Mouse (Mus musculus) limb, embryonic 10.5 days (tissue): ENCODE measurements around the gene Olfr286. TPM values are rescaled to one million over a fixed set of nuclear protein-coding genes. Genes with fewer than 3 reads are reported as not detected.

Source experiments
- DNase-seq: peaks from one replicate; pipeline ENCODE4 v3.0.0-alpha.2; 2017; ENCODE audit warnings: low spot score
- H3K27ac ChIP-seq: fragments of 300-500 bp; sonication (generic); 2 replicates; pipeline ENCODE4 v1.5.1; 2016; ENCODE audit warnings: mild to moderate bottlenecking
- H3K27me3 ChIP-seq: fragments of 300-500 bp; sonication (generic); 2 replicates; pipeline ENCODE4 v1.6.1; 2016; ENCODE audit warnings: low read depth, mild to moderate bottlenecking; ENCODE audit not compliant: poor library complexity, severe bottlenecking
- H3K36me3 ChIP-seq: fragments of 300-500 bp; sonication (generic); 2 replicates; pipeline ENCODE4 v1.6.1; 2016; ENCODE audit warnings: mild to moderate bottlenecking, moderate library complexity
- H3K4me1 ChIP-seq: fragments of 300-500 bp; sonication (generic); 2 replicates; pipeline ENCODE4 v1.6.1; 2016
- H3K4me3 ChIP-seq: fragments of 300-500 bp; sonication (generic); 2 replicates; pipeline ENCODE4 v1.5.1; 2016; ENCODE audit warnings: mild to moderate bottlenecking, moderate library complexity
- H3K9me3 ChIP-seq: fragments of 300-500 bp; sonication (generic); replicated peaks from 2 replicates; pipeline ENCODE4 v1.6.1; 2016; ENCODE audit warnings: mild to moderate bottlenecking
- WGBS: fragments of 180-500 bp; shearing (Covaris S2); methylation state at CpG from one replicate; pipeline ENCODE4 v1.1.7; 2016; 5-methylcytosine and 5-hydroxymethylcytosine counted together
- polyA plus RNA-seq: library from polyadenylated mRNA; unstranded; fragments of >200 nt; fragmentation: Nextera tagmentation; extraction: Ambion mirVana; gene quantifications from 2 replicates; pipeline ENCODE4 v1.2.1, GENCODE M21; 2016

Olfr286 gene
- not detected in 2 replicates for polyA plus RNA-seq

DNA sequence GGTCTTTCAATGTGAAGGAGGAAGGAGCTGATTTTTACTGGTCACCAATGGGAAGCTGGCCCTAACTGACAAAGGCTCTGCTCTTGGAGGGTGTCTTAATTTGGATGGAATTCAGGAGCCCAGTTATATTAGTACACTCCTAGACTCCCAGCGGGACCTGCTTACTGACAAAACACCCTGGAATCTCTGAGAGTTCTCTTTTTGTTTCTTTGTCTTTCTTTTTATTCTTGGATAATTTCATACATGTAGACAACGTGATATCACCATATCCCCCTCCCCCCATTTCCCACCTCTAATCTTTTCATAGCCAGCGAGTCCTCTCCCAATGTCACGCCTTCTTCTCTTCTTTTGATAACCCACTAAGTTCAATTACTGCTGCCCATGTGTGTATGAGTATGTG is at the start of gene Olfr286:
TSS of gene Olfr286 (minus strand) at position 101 of the 400 bp plus-strand sequence.
- no peaks in the 10 kb centered on the region for H3K27me3 ChIP-seq
- no peak within 1 kb of the TSS for H3K4me3 ChIP-seq
- H3K4me1 ChIP-seq: no peaks in the 10 kb centered on the region
- no peaks in the 10 kb centered on the region for H3K36me3 ChIP-seq
- DNase-seq: no peak
- H3K27ac ChIP-seq: no peak within 1 kb of the TSS
- H3K9me3 ChIP-seq: no peaks in the 10 kb centered on the region
- 87% methylated on average over 4 of the region's 4 CpGs for WGBS

DNA sequence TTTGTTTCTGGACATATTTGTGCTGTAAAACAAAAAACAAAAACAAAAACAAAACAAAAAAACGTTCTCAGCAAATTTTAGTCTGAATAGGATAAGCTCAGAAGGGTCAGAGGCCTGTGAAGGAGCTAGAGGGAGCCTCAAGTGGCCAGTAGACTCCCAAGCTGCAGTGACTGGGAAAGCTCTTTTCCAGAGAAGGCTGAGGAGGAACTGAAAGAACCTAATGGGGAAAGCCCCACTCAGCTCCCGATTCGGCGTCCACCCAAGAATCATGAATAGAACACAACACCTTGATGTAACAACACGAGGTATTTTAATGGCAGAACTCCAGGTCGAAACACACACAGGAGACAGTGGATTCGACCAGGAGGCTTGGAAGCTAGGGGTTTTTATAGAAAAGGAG is 23.5 kb upstream of the Olfr286 start:
- H3K9me3 ChIP-seq: no peaks in the 10 kb centered on the region
- DNase-seq: no peak
- WGBS: 86% methylated on average over 7 of the region's 7 CpGs
- no peaks in the 10 kb centered on the region for H3K4me1 ChIP-seq
- no peaks in the 10 kb centered on the region for H3K36me3 ChIP-seq
- H3K4me3 ChIP-seq: no peak overlapping the region
- no peak overlapping the region for H3K27ac ChIP-seq
- H3K27me3 ChIP-seq: no peaks in the 10 kb centered on the region

DNA sequence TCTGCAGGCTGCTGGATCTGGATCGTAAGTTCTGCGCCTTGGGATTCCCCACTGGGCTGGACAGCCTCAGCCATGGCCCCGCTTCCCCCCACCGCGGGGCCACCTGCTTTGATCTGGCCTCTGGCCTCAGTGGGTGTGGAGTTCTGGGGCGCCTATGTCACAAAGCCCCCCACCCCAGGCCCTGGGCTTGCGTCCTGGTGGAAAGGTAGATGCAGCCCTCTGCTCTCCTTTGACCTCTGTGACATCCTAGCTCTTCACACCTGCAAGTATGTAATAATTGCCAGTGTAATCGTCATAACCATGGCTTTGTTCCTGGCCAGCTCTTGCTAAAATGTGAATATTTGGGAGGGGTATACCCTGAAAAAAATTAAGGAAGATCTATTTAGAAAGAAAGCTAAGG is 22.9 kb upstream of the Olfr286 start, which contains the start of gene H1fnt:
TSS of gene H1fnt (minus strand) at position 101 of the 400 bp plus-strand sequence.
- Histone ChIP-seq H3K27ac (no peak within 1 kb of the TSS), H3K36me3 (no peaks in the 10 kb centered on the region), H3K4me3 (no peak within 1 kb of the TSS), H3K9me3 (no peaks in the 10 kb centered on the region), H3K27me3 (no peaks in the 10 kb centered on the region), H3K4me1 (no peaks in the 10 kb centered on the region)
- no peak for DNase-seq
- WGBS: 83% methylated on average over 8 of the region's 8 CpGs

DNA sequence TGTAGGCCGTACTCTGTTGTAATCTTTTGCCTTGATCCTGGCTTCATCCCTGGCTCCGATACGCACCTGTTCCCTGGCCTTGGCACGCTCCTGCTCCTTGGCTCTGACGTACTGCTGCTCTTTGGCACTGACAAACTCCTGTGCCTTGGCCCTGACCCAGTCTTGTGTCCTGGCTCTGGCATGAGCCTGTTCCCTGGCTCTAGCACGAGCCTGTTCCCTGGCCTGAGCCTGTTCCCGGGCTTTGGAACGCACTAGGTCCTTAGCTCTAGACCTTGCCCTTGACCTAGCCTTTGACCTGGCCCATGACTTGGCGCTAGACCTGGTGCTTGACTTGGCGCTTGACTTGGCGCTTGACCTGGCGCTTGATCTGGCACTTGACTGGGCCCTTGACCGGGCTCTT is 22.0 kb upstream of the Olfr286 start:
- Histone ChIP-seq H3K9me3 (no peaks in the 10 kb centered on the region), H3K36me3 (no peaks in the 10 kb centered on the region), H3K27me3 (no peaks in the 10 kb centered on the region), H3K4me1 (no peaks in the 10 kb centered on the region), H3K4me3 (no peak overlapping the region), H3K27ac (no peak overlapping the region)
- no peak for DNase-seq
- WGBS: 96% methylated on average over 13 of the region's 13 CpGs

GRCm38 (mm10) chr15:98235442-98235841 is 1.2 kb upstream of the Olfr286 start:
- Histone ChIP-seq H3K4me1 (no peaks in the 10 kb centered on the region), H3K9me3 (no peaks in the 10 kb centered on the region), H3K27me3 (no peaks in the 10 kb centered on the region), H3K27ac (no peak overlapping the region), H3K36me3 (no peaks in the 10 kb centered on the region), H3K4me3 (no peak overlapping the region)
- DNase-seq: no peak
- 93% methylated on average over 4 of the region's 4 CpGs for WGBS

DNA sequence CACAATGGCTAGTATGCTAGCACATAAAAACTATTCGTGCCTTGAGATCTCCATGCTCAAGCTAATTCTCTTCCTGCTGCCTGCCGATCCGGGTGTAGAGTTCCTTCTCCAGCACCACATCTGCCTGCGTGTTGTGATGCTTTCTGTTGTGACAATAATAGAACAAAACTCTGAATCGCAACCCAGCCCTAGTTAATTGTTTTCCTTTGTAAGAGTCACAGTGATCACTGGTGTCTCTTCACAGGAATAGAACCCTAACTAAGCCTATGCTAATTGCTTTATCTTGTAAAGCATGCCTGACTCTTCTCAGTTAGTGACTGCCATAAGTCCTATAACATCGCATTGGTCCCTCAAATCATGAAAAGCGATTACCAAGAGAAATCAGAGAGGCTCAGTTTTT is 8.2 kb downstream of the Olfr286 start:
- no peaks in the 10 kb centered on the region for H3K4me1 ChIP-seq
- WGBS: 74% methylated on average over 7 of the region's 7 CpGs
- H3K4me3 ChIP-seq: no peak overlapping the region
- no peak for DNase-seq
- H3K27ac ChIP-seq: no peak overlapping the region
- no peaks in the 10 kb centered on the region for H3K9me3 ChIP-seq
- no peaks in the 10 kb centered on the region for H3K27me3 ChIP-seq
- H3K36me3 ChIP-seq: no peaks in the 10 kb centered on the region

DNA sequence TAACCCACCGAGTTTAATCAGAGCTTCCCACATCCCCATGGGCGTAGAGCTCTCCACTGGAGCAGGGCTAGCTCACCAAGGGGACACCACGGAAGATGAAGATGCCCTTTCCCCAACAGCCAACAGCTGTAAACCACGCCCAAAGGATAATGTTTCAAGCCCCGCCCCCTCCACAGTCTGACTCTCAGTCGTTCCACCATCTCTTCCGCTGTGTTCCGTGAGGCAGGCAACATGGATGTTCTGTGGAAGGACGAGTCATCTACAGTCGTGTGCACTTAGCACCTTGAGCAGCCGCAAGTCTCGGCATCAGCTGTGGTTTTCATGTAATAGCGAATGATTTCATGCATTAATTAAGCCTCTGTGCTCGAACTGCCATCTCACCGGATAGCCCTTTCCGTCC is 8.6 kb downstream of the Olfr286 start:
- Histone ChIP-seq H3K27me3 (no peaks in the 10 kb centered on the region), H3K4me1 (no peaks in the 10 kb centered on the region), H3K27ac (no peak overlapping the region), H3K9me3 (no peaks in the 10 kb centered on the region), H3K4me3 (no peak overlapping the region), H3K36me3 (no peaks in the 10 kb centered on the region)
- whole genome bisulfite sequencing: 42% methylated on average over 16 of the region's 16 CpGs
- no peak for DNase-seq

GRCm38 (mm10) chr15:98222377-98222776 is 11.9 kb downstream of the Olfr286 start:
- H3K36me3 ChIP-seq: no peaks in the 10 kb centered on the region
- H3K27ac ChIP-seq: no peak overlapping the region
- no peaks in the 10 kb centered on the region for H3K27me3 ChIP-seq
- no peaks in the 10 kb centered on the region for H3K4me1 ChIP-seq
- DNase-seq: no peak
- H3K9me3 ChIP-seq: no peaks in the 10 kb centered on the region
- H3K4me3 ChIP-seq: no peak overlapping the region

DNA sequence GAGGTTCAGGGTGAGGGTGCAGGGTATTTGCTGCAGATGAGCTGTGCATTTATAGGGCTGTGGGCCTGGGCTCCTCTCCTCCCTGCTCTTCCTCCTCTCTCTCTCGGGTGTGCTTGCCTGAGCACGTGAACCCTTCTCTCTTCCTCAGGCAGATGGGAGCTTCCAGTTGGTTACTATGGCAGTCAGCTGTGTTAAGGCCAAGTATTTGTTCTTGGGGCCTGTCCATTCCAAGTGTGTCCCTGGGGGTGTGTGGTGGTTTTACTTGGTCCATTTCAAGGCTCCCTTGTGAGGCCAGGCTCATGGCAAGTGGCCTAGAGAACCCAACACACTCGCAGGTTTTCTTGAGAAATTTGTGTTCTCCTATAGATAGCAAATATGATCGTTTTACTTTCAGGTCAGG is 13.4 kb downstream of the Olfr286 start, which contains the start of the genes Gm44579 and Olfr287:
TSS of gene Gm44579 (minus strand) at position 101 of the 400 bp plus-strand sequence.
TSS of gene Olfr287 (minus strand) at position 180 of the 400 bp plus-strand sequence.
- H3K4me1 ChIP-seq: no peaks in the 10 kb centered on the region
- WGBS: 79% methylated on average over 4 of the region's 4 CpGs
- no peaks in the 10 kb centered on the region for H3K27me3 ChIP-seq
- H3K27ac ChIP-seq: no peak within 1 kb of the TSS
- H3K9me3 ChIP-seq: no peaks in the 10 kb centered on the region
- no peak for DNase-seq
- no peak within 1 kb of the TSS for H3K4me3 ChIP-seq
- no peaks in the 10 kb centered on the region for H3K36me3 ChIP-seq

DNA sequence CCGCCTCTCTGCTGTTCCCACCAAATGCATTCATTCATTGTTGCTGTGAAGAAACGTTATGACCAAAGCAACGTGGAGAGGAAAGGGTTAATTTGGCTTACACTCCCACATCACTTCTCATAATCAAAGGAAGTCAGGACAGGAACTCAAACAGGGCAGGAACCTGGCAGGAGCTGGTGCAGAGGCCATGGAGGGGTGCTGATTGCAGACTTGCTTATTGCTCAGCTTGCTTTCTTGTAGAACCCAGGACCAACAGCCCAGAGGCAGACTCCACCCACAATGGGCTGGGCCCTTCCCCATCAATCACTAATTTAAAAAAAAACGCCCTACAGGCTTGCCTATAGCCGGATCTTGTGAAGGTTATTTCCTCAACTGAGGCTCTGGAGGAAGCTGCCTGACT is 20.1 kb downstream of the Olfr286 start:
- Histone ChIP-seq H3K27me3 (no peaks in the 10 kb centered on the region), H3K9me3 (no peaks in the 10 kb centered on the region), H3K27ac (no peak overlapping the region), H3K4me1 (no peaks in the 10 kb centered on the region), H3K4me3 (no peak overlapping the region), H3K36me3 (no peaks in the 10 kb centered on the region)
- 74% methylated on average over 5 of the region's 5 CpGs for WGBS
- DNase-seq: no peak

- H3K4me1 ChIP-seq: no peaks in the 10 kb centered on the region
- WGBS: 88% methylated on average over 5 of the region's 5 CpGs
- H3K27me3 ChIP-seq: no peaks in the 10 kb centered on the region
- no peak for DNase-seq
- H3K36me3 ChIP-seq: no peaks in the 10 kb centered on the region
- no peaks in the 10 kb centered on the region for H3K9me3 ChIP-seq
- no peak overlapping the region for H3K4me3 ChIP-seq
- H3K27ac ChIP-seq: no peak overlapping the region
These were observed 20.8 kb downstream of the Olfr286 start for GRCm38 (mm10) chr15:98213336-98213870.

- Histone ChIP-seq H3K9me3 (no peaks in the 10 kb centered on the region), H3K4me1 (no peaks in the 10 kb centered on the region), H3K4me3 (no peak overlapping the region), H3K27ac (no peak overlapping the region), H3K36me3 (no peaks in the 10 kb centered on the region), H3K27me3 (no peaks in the 10 kb centered on the region)
- 81% methylated on average over 7 of the region's 7 CpGs for WGBS
- no peak for DNase-seq
These were observed 24.6 kb downstream of the Olfr286 start for GRCm38 (mm10) chr15:98209676-98210075.

DNA sequence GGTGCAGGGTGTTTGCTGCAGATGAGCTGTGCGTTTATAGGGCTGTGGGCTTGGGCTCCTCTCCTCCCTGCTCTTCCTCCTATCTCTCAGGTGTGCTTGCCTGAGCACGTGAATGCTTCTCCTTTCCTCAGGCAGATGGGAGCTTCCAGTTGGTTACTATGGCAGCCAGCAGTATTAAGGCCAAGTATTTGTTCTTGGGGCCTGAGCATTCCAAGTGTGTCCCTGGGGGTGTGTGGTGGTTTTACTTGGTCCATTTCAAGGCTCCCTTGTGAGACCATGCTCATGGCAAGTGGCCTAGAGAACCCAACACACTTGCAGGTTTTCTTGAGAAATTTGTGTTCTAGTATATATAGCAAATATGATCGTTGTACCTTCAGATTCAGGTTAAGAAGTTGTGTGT is 38.8 kb downstream of the Olfr286 start, which contains the start of gene Olfr288:
TSS of gene Olfr288 (minus strand) at position 101 of the 400 bp plus-strand sequence.
- H3K27me3 ChIP-seq: no peaks in the 10 kb centered on the region
- H3K27ac ChIP-seq: no peak within 1 kb of the TSS
- DNase-seq: no peak
- H3K36me3 ChIP-seq: no peaks in the 10 kb centered on the region
- no peaks in the 10 kb centered on the region for H3K4me1 ChIP-seq
- no peaks in the 10 kb centered on the region for H3K9me3 ChIP-seq
- WGBS: 68% methylated on average over 3 of the region's 3 CpGs
- H3K4me3 ChIP-seq: no peak within 1 kb of the TSS

GRCm38 (mm10) chr15:98184456-98184855 is 49.8 kb downstream of the Olfr286 start:
- no peak overlapping the region for H3K4me3 ChIP-seq
- 82% methylated on average over 4 of the region's 4 CpGs for WGBS
- no peaks in the 10 kb centered on the region for H3K36me3 ChIP-seq
- peaks cover 9% of the 10 kb centered on the region; the same call in 1 of the 2 replicates for H3K27me3 ChIP-seq
- H3K27ac ChIP-seq: no peak overlapping the region
- H3K9me3 ChIP-seq: no peaks in the 10 kb centered on the region
- peaks cover 14% of the 10 kb centered on the region for H3K4me1 ChIP-seq
- no peak for DNase-seq
